Mouse (Mus musculus) kidney, embryonic 15.5 days (tissue): ENCODE results near the gene Nap1l5. TPM values are rescaled to one million over a fixed set of nuclear protein-coding genes. Genes with fewer than 3 reads are reported as not detected.
"Not testable (repeated sequence)": the region's sequence is repeated elsewhere in the genome, so short reads cannot be mapped to it uniquely, and the experiment has no call there.

Source experiments
- ATAC-seq: fragments of 200-750 bp; cut with Nextera tagmentation; replicated peaks from 2 replicates; pipeline ENCODE4 v1.8.0; 2017; ENCODE audit warnings: moderate TSS enrichment; ENCODE audit not compliant: low FRiP score
- H3K27ac ChIP-seq: fragments of 300-500 bp; sonication (generic); 2 replicates; pipeline ENCODE4 v1.5.1; 2015; ENCODE audit warnings: mild to moderate bottlenecking, inconsistent platforms
- H3K27me3 ChIP-seq: fragments of 300-500 bp; sonication (generic); 2 replicates; pipeline ENCODE4 v1.6.1; 2015; ENCODE audit warnings: inconsistent platforms
- H3K36me3 ChIP-seq: fragments of 300-500 bp; sonication (generic); 2 replicates; pipeline ENCODE4 v1.6.1; 2015; ENCODE audit warnings: inconsistent platforms
- H3K4me1 ChIP-seq: fragments of 300-500 bp; sonication (generic); 2 replicates; pipeline ENCODE4 v1.6.1; 2015; ENCODE audit warnings: inconsistent platforms
- H3K4me2 ChIP-seq: fragments of 300-500 bp; sonication (generic); 2 replicates; pipeline ENCODE4 v1.6.1; 2015; ENCODE audit warnings: moderate library complexity, mild to moderate bottlenecking, inconsistent platforms
- H3K4me3 ChIP-seq: fragments of 300-500 bp; sonication (generic); replicated peaks from 2 replicates; pipeline ENCODE4 v1.5.1; 2015; ENCODE audit warnings: mild to moderate bottlenecking, inconsistent platforms
- H3K9ac ChIP-seq: fragments of 300-500 bp; sonication (generic); 2 replicates; pipeline ENCODE4 v1.6.1; 2015; ENCODE audit warnings: mild to moderate bottlenecking, inconsistent platforms
- H3K9me3 ChIP-seq: fragments of 300-500 bp; sonication (generic); replicated peaks from 2 replicates; pipeline ENCODE4 v1.6.1; 2016; ENCODE audit warnings: inconsistent platforms
- WGBS: fragments of 180-500 bp; shearing (Covaris S2); methylation state at CpG from one replicate; pipeline ENCODE4 v1.1.7; 2015; ENCODE audit warnings: mixed read lengths; 5-methylcytosine and 5-hydroxymethylcytosine counted together
- polyA plus RNA-seq: library from polyadenylated mRNA; unstranded; fragments of >200 nt; fragmentation: Nextera tagmentation; extraction: Ambion mirVana; gene quantifications from 2 replicates; pipeline ENCODE4 v1.2.1, GENCODE M21; 2015

Gene Nap1l5
- polyA plus RNA-seq, 1 experiment from 2014 or later: 3.8 TPM

- no peak for ATAC-seq
- 80% methylated on average over 7 of the region's 7 CpGs for WGBS
- H3K4me3 ChIP-seq: no peak overlapping the region
- H3K9me3 ChIP-seq: no peaks in the 10 kb centered on the region
- H3K4me1 ChIP-seq: no peaks in the 10 kb centered on the region
- H3K36me3 ChIP-seq: no peaks in the 10 kb centered on the region
- H3K27ac ChIP-seq: no peak overlapping the region
- H3K27me3 ChIP-seq: no peaks in the 10 kb centered on the region
- H3K4me2 ChIP-seq: no peak overlapping the region
- H3K9ac ChIP-seq: no peak overlapping the region
These were observed 6.3 kb downstream of the Nap1l5 start for GRCm38 (mm10) chr6:58900536-58900935.

GRCm38 (mm10) chr6:58899076-58899475 lies 7.8 kb downstream of the Nap1l5 start:
- Histone ChIP-seq H3K9me3 (no peaks in the 10 kb centered on the region), H3K4me3 (no peak overlapping the region), H3K9ac (no peak overlapping the region), H3K27me3 (no peaks in the 10 kb centered on the region), H3K4me2 (no peak overlapping the region), H3K27ac (no peak overlapping the region), H3K4me1 (no peaks in the 10 kb centered on the region), H3K36me3 (no peaks in the 10 kb centered on the region)
- WGBS: 90% methylated on average over 3 of the region's 3 CpGs
- no peak for ATAC-seq

DNA sequence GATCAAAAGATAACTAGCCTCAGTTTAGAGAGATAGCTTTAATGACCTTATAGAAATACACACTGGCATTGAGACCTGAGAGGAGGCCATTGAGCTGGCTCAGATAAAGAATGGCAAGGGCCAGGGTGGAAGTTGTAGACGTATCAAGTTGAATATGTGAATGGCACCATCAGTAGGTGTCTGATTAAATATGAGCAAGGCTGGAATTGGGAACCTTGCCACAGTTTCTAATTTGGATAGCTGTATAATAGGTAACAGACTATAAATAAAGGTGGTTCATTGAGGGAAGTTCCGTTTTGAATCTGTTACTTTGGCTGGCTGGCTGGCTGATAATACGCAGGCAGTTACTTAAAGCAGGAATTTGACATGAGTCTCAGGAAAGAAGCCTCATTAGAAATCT lies 10.2 kb downstream of the Nap1l5 start:
- H3K4me2 ChIP-seq: no peak overlapping the region
- no peaks in the 10 kb centered on the region for H3K9me3 ChIP-seq
- no peak overlapping the region for H3K4me3 ChIP-seq
- H3K4me1 ChIP-seq: no peaks in the 10 kb centered on the region
- no peak for ATAC-seq
- no peak overlapping the region for H3K27ac ChIP-seq
- no peak overlapping the region for H3K9ac ChIP-seq
- 86% methylated on average over 3 of the region's 3 CpGs for WGBS
- no peaks in the 10 kb centered on the region for H3K27me3 ChIP-seq
- no peaks in the 10 kb centered on the region for H3K36me3 ChIP-seq

GRCm38 (mm10) chr6:58894994-58895393 lies 11.9 kb downstream of the Nap1l5 start:
- Histone ChIP-seq H3K4me2 (no peak overlapping the region), H3K4me3 (no peak overlapping the region), H3K9ac (no peak overlapping the region), H3K4me1 (no peaks in the 10 kb centered on the region), H3K27ac (no peak overlapping the region), H3K36me3 (peaks cover 5% of the 10 kb centered on the region; the same call in 1 of the 2 replicates), H3K9me3 (no peaks in the 10 kb centered on the region), H3K27me3 (no peaks in the 10 kb centered on the region)
- no peak for ATAC-seq
- WGBS: 76% methylated on average over 4 of the region's 4 CpGs

DNA sequence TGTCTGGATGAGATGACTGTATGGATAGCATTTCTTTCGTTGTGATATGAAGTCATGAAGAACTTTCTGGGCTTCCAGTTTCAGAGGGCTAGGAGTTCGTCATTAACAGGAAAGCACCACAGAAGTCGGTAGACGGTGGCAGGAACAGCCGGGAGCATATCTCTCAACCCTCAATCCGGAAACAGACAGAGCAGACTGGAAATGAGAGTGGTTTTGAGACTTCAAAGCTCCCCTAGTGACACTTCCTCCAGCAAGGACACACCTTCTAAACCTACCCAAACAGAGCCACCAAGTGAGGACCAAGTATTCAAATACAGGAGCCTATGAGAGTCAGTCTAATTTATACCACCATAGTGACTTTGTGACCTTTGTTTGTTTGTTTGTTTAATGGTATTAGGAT lies 13.6 kb downstream of the Nap1l5 start:
- H3K36me3 ChIP-seq: peaks cover 10% of the 10 kb centered on the region
- no peaks in the 10 kb centered on the region for H3K4me1 ChIP-seq
- no peak overlapping the region for H3K27ac ChIP-seq
- no peak overlapping the region for H3K4me3 ChIP-seq
- no peaks in the 10 kb centered on the region for H3K27me3 ChIP-seq
- 88% methylated on average over 6 of the region's 6 CpGs for WGBS
- no peaks in the 10 kb centered on the region for H3K9me3 ChIP-seq
- H3K4me2 ChIP-seq: no peak overlapping the region
- ATAC-seq: no peak
- no peak overlapping the region for H3K9ac ChIP-seq

DNA sequence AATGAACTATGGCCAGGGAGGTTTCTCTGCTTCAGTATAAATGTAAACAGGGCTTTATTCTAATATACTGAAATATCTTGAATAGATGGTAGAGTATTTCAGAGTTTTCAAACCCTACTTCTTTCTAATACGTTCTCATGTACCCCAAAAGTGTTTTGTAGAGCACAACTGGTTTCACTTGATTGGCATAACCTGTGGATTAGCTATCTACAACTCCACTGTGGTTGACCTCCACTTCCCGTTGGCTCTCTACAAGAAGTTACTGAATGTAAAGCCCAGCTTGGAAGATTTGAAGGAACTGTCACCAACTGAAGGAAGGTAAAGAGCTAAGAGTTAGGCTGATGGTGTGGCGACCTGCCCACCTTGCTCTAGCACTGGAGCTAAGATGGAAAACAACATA lies 17.0 kb downstream of the Nap1l5 start:
- Histone ChIP-seq H3K27me3 (no peaks in the 10 kb centered on the region), H3K4me2 (no peak overlapping the region), H3K9ac (no peak overlapping the region), H3K9me3 (no peaks in the 10 kb centered on the region), H3K27ac (no peak overlapping the region), H3K4me1 (no peaks in the 10 kb centered on the region), H3K36me3 (peaks cover 10% of the 10 kb centered on the region), H3K4me3 (no peak overlapping the region)
- 86% methylated on average over 3 of the region's 3 CpGs for WGBS
- no peak for ATAC-seq

DNA sequence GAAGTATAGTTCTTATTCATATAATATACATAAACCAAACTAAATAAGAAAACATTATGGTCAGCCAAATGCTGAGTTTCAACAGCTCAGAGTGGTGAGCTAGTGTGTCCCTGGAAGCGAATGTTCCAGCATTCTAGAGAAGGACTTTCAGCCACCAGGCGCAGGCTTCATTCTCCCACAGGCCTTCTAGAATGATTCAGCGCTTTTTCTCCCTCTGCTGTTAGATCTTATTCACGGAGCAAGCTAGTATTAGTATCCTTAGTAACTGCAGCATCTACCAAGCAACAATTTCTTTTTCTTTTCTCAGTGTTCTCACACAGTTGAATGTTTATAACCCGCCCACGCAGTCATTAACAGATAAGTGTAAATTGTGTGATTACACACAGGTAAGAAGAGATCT lies 24.6 kb downstream of the Nap1l5 start:
- no peak for ATAC-seq
- Histone ChIP-seq H3K9me3 (no peaks in the 10 kb centered on the region), H3K27ac (no peak overlapping the region), H3K4me3 (no peak overlapping the region), H3K4me2 (no peak overlapping the region), H3K9ac (no peak overlapping the region), H3K27me3 (no peaks in the 10 kb centered on the region), H3K36me3 (no peaks in the 10 kb centered on the region), H3K4me1 (no peaks in the 10 kb centered on the region)
- whole genome bisulfite sequencing: 72% methylated on average over 6 of the region's 6 CpGs

DNA sequence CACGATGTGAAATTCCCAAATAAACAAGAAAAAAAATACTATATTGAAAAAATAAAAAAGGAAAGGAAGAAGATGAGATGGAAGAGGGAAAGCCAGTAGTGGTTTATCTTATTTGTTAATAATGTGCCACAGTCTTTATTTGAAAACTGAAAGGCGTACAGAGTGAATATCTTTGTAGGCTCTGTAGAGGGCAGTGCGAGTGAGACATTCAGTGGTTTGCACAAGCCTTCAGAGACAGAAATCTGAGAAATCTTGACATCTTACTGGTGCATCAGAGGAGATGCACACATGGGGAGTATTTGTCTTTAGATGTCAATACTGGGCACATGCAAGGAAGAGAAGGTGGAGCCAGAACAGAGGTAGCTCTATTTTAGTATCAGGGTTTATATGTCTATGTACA lies 25.5 kb downstream of the Nap1l5 start:
- H3K27ac ChIP-seq: no peak overlapping the region
- H3K9me3 ChIP-seq: no peaks in the 10 kb centered on the region
- H3K4me1 ChIP-seq: no peaks in the 10 kb centered on the region
- no peaks in the 10 kb centered on the region for H3K27me3 ChIP-seq
- no peak overlapping the region for H3K9ac ChIP-seq
- no peaks in the 10 kb centered on the region for H3K36me3 ChIP-seq
- WGBS: 92% methylated on average over 3 of the region's 3 CpGs
- no peak overlapping the region for H3K4me2 ChIP-seq
- no peak overlapping the region for H3K4me3 ChIP-seq
- ATAC-seq: no peak

DNA sequence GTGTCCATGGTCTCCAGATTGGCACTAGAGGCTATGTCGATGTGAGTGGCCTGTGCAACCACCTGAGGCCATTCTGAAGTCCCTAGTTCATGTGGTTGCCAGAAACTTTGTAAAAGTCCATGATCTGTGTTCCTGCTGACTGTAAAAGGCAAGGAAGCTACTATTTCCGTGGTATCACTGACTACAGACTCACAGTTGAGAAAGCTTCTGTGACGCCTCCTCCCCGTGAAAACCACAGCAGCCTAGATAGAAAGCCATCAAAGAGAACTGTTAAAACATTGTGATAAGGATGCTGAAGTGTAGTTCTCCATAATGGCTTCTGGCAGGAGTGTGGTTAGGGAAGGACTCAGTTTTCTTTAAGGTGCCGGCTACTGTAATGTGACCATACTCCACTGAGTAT lies 26.0 kb downstream of the Nap1l5 start:
- no peaks in the 10 kb centered on the region for H3K9me3 ChIP-seq
- no peaks in the 10 kb centered on the region for H3K4me1 ChIP-seq
- H3K4me3 ChIP-seq: no peak overlapping the region
- H3K27ac ChIP-seq: no peak overlapping the region
- H3K9ac ChIP-seq: no peak overlapping the region
- no peak for ATAC-seq
- H3K36me3 ChIP-seq: no peaks in the 10 kb centered on the region
- whole genome bisulfite sequencing: 86% methylated on average over 5 of the region's 5 CpGs
- no peak overlapping the region for H3K4me2 ChIP-seq
- no peaks in the 10 kb centered on the region for H3K27me3 ChIP-seq

- Histone ChIP-seq H3K27ac (no peak overlapping the region), H3K4me3 (no peak overlapping the region), H3K4me1 (no peaks in the 10 kb centered on the region), H3K4me2 (no peak overlapping the region), H3K9ac (no peak overlapping the region), H3K9me3 (no peaks in the 10 kb centered on the region), H3K27me3 (no peaks in the 10 kb centered on the region), H3K36me3 (no peaks in the 10 kb centered on the region)
- 90% methylated on average over 9 of the region's 9 CpGs for WGBS
- no peak for ATAC-seq
These were observed 26.9 kb downstream of the Nap1l5 start for GRCm38 (mm10) chr6:58879987-58880386.

DNA sequence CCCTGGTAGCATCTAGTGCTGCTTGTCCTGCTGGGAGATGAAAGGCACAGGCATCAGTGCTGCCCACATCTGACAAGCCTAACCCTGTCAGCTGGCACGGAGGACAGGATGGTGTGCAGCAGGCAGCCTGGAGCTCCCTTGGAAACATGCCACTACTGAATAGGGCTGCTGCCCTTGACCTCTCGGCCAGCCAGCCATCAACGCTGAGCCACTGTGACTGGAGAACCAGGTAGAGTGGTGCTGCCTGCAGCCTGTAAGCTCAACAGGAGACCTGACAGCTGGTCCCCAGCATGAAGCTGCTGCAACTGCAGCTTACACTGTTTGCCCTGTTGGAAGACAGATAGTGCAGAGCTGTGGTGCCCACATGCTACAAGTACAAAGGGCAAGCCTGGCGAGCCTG lies 27.3 kb downstream of the Nap1l5 start:
- H3K36me3 ChIP-seq: no peaks in the 10 kb centered on the region; the same call in 1 of the 2 replicates
- H3K4me1 ChIP-seq: no peaks in the 10 kb centered on the region
- WGBS: 80% methylated on average over 4 of the region's 4 CpGs
- no peak overlapping the region for H3K4me2 ChIP-seq
- no peak overlapping the region for H3K27ac ChIP-seq
- ATAC-seq: no peak; the same call in 1 of the 2 replicates
- no peak overlapping the region for H3K9ac ChIP-seq
- H3K27me3 ChIP-seq: no peaks in the 10 kb centered on the region
- H3K9me3 ChIP-seq: no peaks in the 10 kb centered on the region
- no peak overlapping the region for H3K4me3 ChIP-seq

GRCm38 (mm10) chr6:58867858-58868257 lies 39.0 kb downstream of the Nap1l5 start:
- H3K9ac ChIP-seq, H3K4me1 ChIP-seq, H3K27me3 ChIP-seq, H3K27ac ChIP-seq, ATAC-seq, H3K36me3 ChIP-seq, H3K4me3 ChIP-seq, H3K4me2 ChIP-seq, H3K9me3 ChIP-seq: not testable (repeated sequence)
- whole genome bisulfite sequencing: 95% methylated on average over 6 of the region's 6 CpGs

GRCm38 (mm10) chr6:58863631-58864235 lies 43.1 kb downstream of the Nap1l5 start:
- Histone ChIP-seq H3K9me3 (no peaks in the 10 kb centered on the region), H3K9ac (no peak overlapping the region), H3K4me2 (no peak overlapping the region), H3K36me3 (peaks cover 3% of the 10 kb centered on the region; the same call in 1 of the 2 replicates), H3K27ac (no peak overlapping the region), H3K27me3 (no peaks in the 10 kb centered on the region), H3K4me1 (no peaks in the 10 kb centered on the region), H3K4me3 (no peak overlapping the region)
- ATAC-seq: no peak
- WGBS: 89% methylated on average over 4 of the region's 4 CpGs
